Mouse (Mus musculus) MEL (cell line): ENCODE results near the gene Vav3. TPM values are rescaled to one million over a fixed set of nuclear protein-coding genes. Genes with fewer than 3 reads are reported as not detected.

Experiments
- DNase-seq: peaks from one replicate; pipeline ENCODE4 v3.0.0; 2011; ENCODE audit warnings: low read depth, low spot score
- H3K27ac ChIP-seq: 2 replicates; pipeline ENCODE4 v1.5.1; 2012; ENCODE audit warnings: low read depth, mild to moderate bottlenecking, control low read depth, low read length, moderate library complexity; ENCODE audit not compliant: control insufficient read depth
- H3K27me3 ChIP-seq, 2 experiments: fragments of 150-350 bp in 1 of 2; sonication (generic) in 1 of 2; 2 replicates each; pipeline ENCODE4 v1.6.1; 2012; ENCODE audit warnings: low read length in 2 of 2, mild to moderate bottlenecking in 2 of 2, improper control_type of control experiment in 1 of 2, moderate library complexity in 1 of 2; ENCODE audit not compliant: insufficient read depth in 2 of 2, control insufficient read depth in 1 of 2
- H3K36me3 ChIP-seq, 2 experiments: 2 replicates each; pipeline ENCODE4 v1.6.1; 2012 to 2014; ENCODE audit warnings: low read length in 2 of 2, improper control_type of control experiment in 1 of 2, inconsistent platforms in 1 of 2, mild to moderate bottlenecking in 1 of 2; ENCODE audit not compliant: insufficient read depth in 2 of 2, control insufficient read depth in 1 of 2
- H3K4me1 ChIP-seq, 2 experiments: fragments of 150-350 bp in 1 of 2; sonication (generic) in 1 of 2; 2 replicates each; pipeline ENCODE4 v1.6.1; 2012; ENCODE audit warnings: low read length in 2 of 2, improper control_type of control experiment in 1 of 2, mild to moderate bottlenecking in 1 of 2; ENCODE audit not compliant: insufficient read depth in 2 of 2, control insufficient read depth in 1 of 2
- H3K4me3 ChIP-seq, 2 experiments: fragments of 150-350 bp in 1 of 2; sonication (generic) in 1 of 2; 2 replicates each; pipeline ENCODE4 v1.5.1; 2012; ENCODE audit warnings: low read depth in 2 of 2, low read length in 2 of 2, mild to moderate bottlenecking in 2 of 2, moderate library complexity in 2 of 2, control low read depth in 1 of 2, improper control_type of control experiment in 1 of 2; ENCODE audit not compliant: control insufficient read depth in 1 of 2, insufficient read depth in 1 of 2
- H3K79me2 ChIP-seq: 2 replicates; pipeline ENCODE4 v1.6.1; 2012; ENCODE audit warnings: mild to moderate bottlenecking, low read length, moderate library complexity; ENCODE audit not compliant: control insufficient read depth, poor library complexity, insufficient read depth
- H3K9ac ChIP-seq: 2 replicates; pipeline ENCODE4 v1.6.1; 2012; ENCODE audit warnings: low read depth, mild to moderate bottlenecking, control low read depth, low read length, moderate library complexity; ENCODE audit not compliant: control insufficient read depth, poor library complexity, severe bottlenecking
- H3K9me3 ChIP-seq: fragments of 150-350 bp; sonication (generic); replicated peaks from 2 replicates; pipeline ENCODE4 v1.6.1; 2012; ENCODE audit warnings: mild to moderate bottlenecking, low read length, improper control_type of control experiment, moderate library complexity; ENCODE audit not compliant: insufficient read depth
- CHD2 ChIP-seq: IDR thresholded peaks from 2 replicates; pipeline ENCODE4 v1.6.1; 2011; ENCODE audit warnings: low read length, improper control_type of control experiment
- CTCF ChIP-seq, 3 experiments: IDR thresholded peaks in 2 of 3; conservative IDR thresholded peaks in 1 of 3; 2 replicates each; pipeline ENCODE4 v1.5.1; 2011 to 2012; ENCODE audit warnings: low read length in 3 of 3, low read depth in 2 of 3, mild to moderate bottlenecking in 2 of 3, improper control_type of control experiment in 1 of 3, inconsistent platforms in 1 of 3, mixed read lengths in 1 of 3, moderate library complexity in 1 of 3; ENCODE audit not compliant: control insufficient read depth in 1 of 3, insufficient read depth in 1 of 3, poor library complexity in 1 of 3, severe bottlenecking in 1 of 3
- EP300 ChIP-seq, 2 experiments: IDR thresholded peaks; 2 replicates each; pipeline ENCODE4 v1.6.1; 2011; ENCODE audit warnings: improper control_type of control experiment in 2 of 2, low read length in 2 of 2, low read depth in 1 of 2, mild to moderate bottlenecking in 1 of 2
- ETS1 ChIP-seq: IDR thresholded peaks from 2 replicates; pipeline ENCODE4 v1.6.1; 2012; ENCODE audit warnings: low read depth, mild to moderate bottlenecking, inconsistent platforms, low read length, improper control_type of control experiment, moderate library complexity
- GABPA ChIP-seq: IDR thresholded peaks from 2 replicates; pipeline ENCODE4 v1.6.1; 2012; ENCODE audit warnings: low read depth, mild to moderate bottlenecking, inconsistent platforms, low read length, improper control_type of control experiment, moderate library complexity
- GATA1 ChIP-seq: IDR thresholded peaks from 2 replicates; pipeline ENCODE4 v1.6.1; 2011; ENCODE audit warnings: low read depth, low read length, improper control_type of control experiment
- HCFC1 ChIP-seq: IDR thresholded peaks from 2 replicates; pipeline ENCODE4 v1.6.1; 2012; ENCODE audit warnings: low read depth, mild to moderate bottlenecking, inconsistent platforms, low read length, improper control_type of control experiment, moderate library complexity
- JUND ChIP-seq: IDR thresholded peaks from 2 replicates; pipeline ENCODE4 v1.6.1; 2011; ENCODE audit warnings: low read depth, mild to moderate bottlenecking, improper control_type of control experiment, low read length
- KAT2A ChIP-seq: conservative IDR thresholded peaks from 2 replicates; pipeline ENCODE4 v1.6.1; 2012; ENCODE audit warnings: low read depth, low read length, improper control_type of control experiment, inconsistent platforms
- MAX ChIP-seq: IDR thresholded peaks from 2 replicates; pipeline ENCODE4 v1.6.1; 2011; ENCODE audit warnings: low read length, improper control_type of control experiment
- MEF2A ChIP-seq: IDR thresholded peaks from 2 replicates; pipeline ENCODE4 v1.6.1; 2014; ENCODE audit warnings: low read depth, mild to moderate bottlenecking, inconsistent platforms, low read length, improper control_type of control experiment; ENCODE audit not compliant: poor library complexity, insufficient replicate concordance, severe bottlenecking; ENCODE audit errors: extremely low read depth
- MXI1 ChIP-seq: IDR thresholded peaks from 2 replicates; pipeline ENCODE4 v1.6.1; 2011; ENCODE audit warnings: mild to moderate bottlenecking, low read depth, low read length, improper control_type of control experiment
- MYC ChIP-seq: IDR thresholded peaks from 2 replicates; pipeline ENCODE4 v1.6.1; 2011; ENCODE audit warnings: low read depth, mild to moderate bottlenecking, low read length, improper control_type of control experiment, moderate library complexity
- NELFE ChIP-seq: IDR thresholded peaks from 2 replicates; pipeline ENCODE4 v1.6.1; 2011; ENCODE audit warnings: low read depth, low read length, improper control_type of control experiment
- NRF1 ChIP-seq: IDR thresholded peaks from 2 replicates; pipeline ENCODE4 v1.6.1; 2014; ENCODE audit warnings: low read depth, mild to moderate bottlenecking, inconsistent platforms, low read length, improper control_type of control experiment, moderate library complexity; ENCODE audit not compliant: poor library complexity, insufficient read depth, severe bottlenecking
- POLR2A ChIP-seq, 2 experiments: IDR thresholded peaks; 2 replicates each; pipeline ENCODE4 v1.6.1; 2011 to 2012; ENCODE audit warnings: low read length in 2 of 2, mild to moderate bottlenecking in 2 of 2, control low read depth in 1 of 2, improper control_type of control experiment in 1 of 2, low read depth in 1 of 2, moderate library complexity in 1 of 2; ENCODE audit not compliant: control insufficient read depth in 1 of 2, insufficient read depth in 1 of 2, poor library complexity in 1 of 2
- POLR2AphosphoS2 ChIP-seq: IDR thresholded peaks from 2 replicates; pipeline ENCODE4 v1.6.1; 2011; ENCODE audit warnings: low read length, improper control_type of control experiment
- POLR2AphosphoS5 ChIP-seq: IDR thresholded peaks from 2 replicates; pipeline ENCODE4 v1.6.1; 2012; ENCODE audit warnings: low read depth, borderline replicate concordance, mild to moderate bottlenecking, inconsistent platforms, low read length, moderate library complexity, mixed read lengths
- RAD21 ChIP-seq: IDR thresholded peaks from 2 replicates; pipeline ENCODE4 v1.6.1; 2011; ENCODE audit warnings: mild to moderate bottlenecking, low read depth, low read length, improper control_type of control experiment
- RCOR1 ChIP-seq: IDR thresholded peaks from 2 replicates; pipeline ENCODE4 v1.6.1; 2012; ENCODE audit warnings: low read depth, mild to moderate bottlenecking, inconsistent platforms, low read length, improper control_type of control experiment
- SIN3A ChIP-seq: IDR thresholded peaks from 2 replicates; pipeline ENCODE4 v1.6.1; 2012; ENCODE audit warnings: low read length, improper control_type of control experiment, inconsistent platforms
- TAL1 ChIP-seq: IDR thresholded peaks from 2 replicates; pipeline ENCODE4 v1.6.1; 2012; ENCODE audit warnings: mild to moderate bottlenecking, inconsistent platforms, low read length, moderate library complexity, mixed read lengths
- TBP ChIP-seq: IDR thresholded peaks from 2 replicates; pipeline ENCODE4 v1.8.0; 2011; ENCODE audit warnings: low read depth, low read length, improper control_type of control experiment
- TCF12 ChIP-seq: IDR thresholded peaks from 2 replicates; pipeline ENCODE4 v1.6.1; 2014; ENCODE audit warnings: low read depth, mild to moderate bottlenecking, inconsistent platforms, low read length, improper control_type of control experiment, moderate library complexity
- UBTF ChIP-seq: IDR thresholded peaks from 2 replicates; pipeline ENCODE4 v1.6.1; 2012; ENCODE audit warnings: low read depth, mild to moderate bottlenecking, inconsistent platforms, low read length, improper control_type of control experiment, moderate library complexity, borderline replicate concordance; ENCODE audit not compliant: insufficient read depth
- ZC3H11A ChIP-seq: IDR thresholded peaks from 2 replicates; pipeline ENCODE4 v1.6.1; 2012; ENCODE audit warnings: low read depth, mild to moderate bottlenecking, inconsistent platforms, low read length, improper control_type of control experiment
- ZKSCAN1 ChIP-seq: IDR thresholded peaks from 2 replicates; pipeline ENCODE4 v1.6.1; 2012; ENCODE audit warnings: low read depth, mild to moderate bottlenecking, inconsistent platforms, low read length, improper control_type of control experiment, moderate library complexity
- ZNF384 ChIP-seq: IDR thresholded peaks from 2 replicates; pipeline ENCODE4 v1.6.1; 2012; ENCODE audit warnings: low read depth, mild to moderate bottlenecking, inconsistent platforms, low read length, improper control_type of control experiment
- polyA plus RNA-seq, 2 experiments: library from polyadenylated mRNA; stranded (reverse) in 1 of 2; unstranded in 1 of 2; fragments of >175 nt in 1 of 2; fragments of >200 nt in 1 of 2; gene quantifications; 2 replicates each; pipeline versions ENCODE4 v1.2.1 to v1.2.4; 2012; ENCODE audit warnings: low replicate concordance in 2 of 2, low read depth in 1 of 2; ENCODE audit not compliant: insufficient read length in 2 of 2, insufficient read depth in 1 of 2, missing spikeins in 1 of 2
- total RNA-seq: library from RNA; depleted of rRNA; stranded (reverse); fragments of 300-350 nt; gene quantifications from 2 replicates; pipeline ENCODE4 v1.2.3, GENCODE M21; 2012

Vav3 gene
- total and polyA plus RNA-seq, 3 experiments = not detected

DNA sequence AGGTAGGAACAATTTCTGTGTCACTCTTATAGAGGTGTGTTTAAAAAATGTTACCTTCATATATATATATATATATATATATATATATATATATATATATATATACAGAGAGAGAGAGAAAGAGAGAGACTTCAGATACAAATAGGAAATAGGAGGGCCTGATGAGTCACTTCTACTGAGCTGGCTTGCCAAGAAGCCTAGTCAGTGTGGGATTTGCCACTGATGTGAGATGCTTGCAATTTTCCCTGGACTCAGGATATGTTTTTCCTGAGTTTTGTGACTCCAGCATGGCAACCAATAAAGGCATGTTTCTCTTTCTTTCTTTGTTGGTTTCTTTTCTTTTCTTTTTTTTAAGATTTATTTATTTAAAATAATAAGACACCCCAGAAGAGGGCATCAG is 374.0 kb downstream of the Vav3 start:
- Histone ChIP-seq H3K4me3 (no peak overlapping the region), H3K36me3 (no peaks in the 10 kb centered on the region), H3K9me3 (no peaks in the 10 kb centered on the region)
- TF ChIP-seq HCFC1 (no peak), TBP (no peak), POLR2AphosphoS5 (no peak), JUND (no peak), TAL1 (no peak), RAD21 (no peak), ZNF384 (no peak), MYC (no peak), NELFE (no peak), CTCF (IDR thresholded peaks at IDR 0.05 in 2 of 3, conservative IDR thresholded peaks at IDR 0.05 in 1 of 3; ENCODE audit: control insufficient read depth in 1 of 3, insufficient read depth in 1 of 3, low read depth in 2 of 3, low read length in 3 of 3, poor library complexity in 1 of 3, severe bottlenecking in 1 of 3) (no peak), SIN3A (no peak), CHD2 (no peak), RCOR1 (no peak), MEF2A (no peak), UBTF (no peak), TCF12 (no peak), POLR2AphosphoS2 (no peak), GABPA (no peak)
- TF ChIP-seq, all 39 proteins: peak for 0
- Histone ChIP-seq H3K27me3 (no peaks in the 10 kb centered on the region), H3K79me2 (no peaks in the 10 kb centered on the region), H3K9ac (no peak overlapping the region), H3K27ac (no peak overlapping the region), H3K4me1 (no peaks in the 10 kb centered on the region)
- DNase-seq = no peak

DNA sequence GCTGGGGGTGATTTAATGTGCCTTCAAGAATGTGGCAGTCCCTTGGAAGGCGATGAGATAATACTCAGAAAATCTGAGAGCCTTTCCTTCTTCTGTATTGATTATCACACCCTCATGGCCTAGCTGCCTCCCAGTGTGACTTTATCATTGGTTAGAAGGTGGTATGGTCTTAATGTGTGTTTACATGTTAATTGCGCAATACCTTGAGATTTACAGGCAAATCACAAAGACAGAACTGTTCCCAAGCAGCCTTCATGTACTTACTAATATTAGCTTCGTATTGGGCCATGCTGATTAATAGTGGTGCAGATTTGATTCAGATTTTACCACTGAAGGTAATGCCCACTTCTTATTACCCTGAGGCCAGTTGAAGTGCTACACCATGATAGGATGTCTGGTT is 381.3 kb downstream of the Vav3 start:
- H3K27me3 ChIP-seq = no peaks in the 10 kb centered on the region
- no peak overlapping the region for H3K4me3 ChIP-seq
- no peaks in the 10 kb centered on the region for H3K4me1 ChIP-seq
- H3K9ac ChIP-seq = no peak overlapping the region
- DNase-seq = no peak
- H3K79me2 ChIP-seq = no peaks in the 10 kb centered on the region
- H3K9me3 ChIP-seq = no peaks in the 10 kb centered on the region
- TF ChIP-seq UBTF (no peak), CTCF (IDR thresholded peaks at IDR 0.05 in 2 of 3, conservative IDR thresholded peaks at IDR 0.05 in 1 of 3; ENCODE audit: control insufficient read depth in 1 of 3, insufficient read depth in 1 of 3, low read depth in 2 of 3, low read length in 3 of 3, poor library complexity in 1 of 3, severe bottlenecking in 1 of 3) (no peak), GATA1 (no peak), TCF12 (no peak), CHD2 (no peak), MXI1 (no peak), ZNF384 (no peak), RCOR1 (no peak), KAT2A (no peak), TBP (no peak), NRF1 (no peak), ZKSCAN1 (no peak), ETS1 (no peak), TAL1 (no peak), POLR2A (IDR thresholded peaks at IDR 0.05; ENCODE audit: control insufficient read depth in 1 of 2, insufficient read depth in 1 of 2, low read depth in 1 of 2, low read length in 2 of 2, poor library complexity in 1 of 2) (no peak), ZC3H11A (no peak), EP300 (IDR thresholded peaks at IDR 0.05; ENCODE audit: low read depth in 1 of 2, low read length in 2 of 2) (no peak), MAX (no peak), MEF2A (no peak)
- H3K36me3 ChIP-seq = no peaks in the 10 kb centered on the region
- H3K27ac ChIP-seq = no peak overlapping the region
